Mouse (Mus musculus): ENCODE data around the gene Dmrt1. TPM values are rescaled to one million over a fixed set of nuclear protein-coding genes. Genes with fewer than 3 reads are reported as not detected.
A peak's percentile ranks its signal among the peaks of the same experiment; 100 is the strongest.

Dmrt1 gene
- polyA plus RNA-seq, 1 experiment: 15.1 TPM

GRCm38 (mm10) chr19:25615889-25616288 is 110.5 kb downstream of the Dmrt1 start:
- peaks cover 17% of the 10 kb centered on the region for H3K27me3 ChIP-seq (ENCODE audit: control insufficient read depth, insufficient read depth, low read length, poor library complexity, severe bottlenecking)
- no peaks in the 10 kb centered on the region for H3K4me1 ChIP-seq (ENCODE audit: control insufficient read depth, insufficient read depth, low read length)
- no peak for TF ChIP-seq POLR2A (IDR thresholded peaks at IDR 0.05; ENCODE audit: insufficient read depth, low read length)
- TF ChIP-seq CTCF (IDR thresholded peaks at IDR 0.05; ENCODE audit: low read depth, low read length): no peak
- no peak for TF ChIP-seq EP300 (IDR thresholded peaks at IDR 0.05; ENCODE audit: insufficient read depth, low read depth, low read length)
- no peak overlapping the region for H3K27ac ChIP-seq (ENCODE audit: insufficient read depth, low read length)
- H3K9ac ChIP-seq (ENCODE audit: low read depth, poor library complexity, severe bottlenecking): no peak overlapping the region
- H3K36me3 ChIP-seq (ENCODE audit: control insufficient read depth, insufficient read depth, low read length, poor library complexity, severe bottlenecking): no peaks in the 10 kb centered on the region
- no peaks in the 10 kb centered on the region for H3K9me3 ChIP-seq (replicated peaks; ENCODE audit: control insufficient read depth, insufficient read depth, low read length, poor library complexity, severe bottlenecking)
- H3K4me3 ChIP-seq (ENCODE audit: low read depth, low read length): no peak overlapping the region

GRCm38 (mm10) chr19:25622291-25623251 is 117.2 kb downstream of the Dmrt1 start:
- Histone ChIP-seq H3K9ac (ENCODE audit: low read depth, poor library complexity, severe bottlenecking) (no peak overlapping the region), H3K27me3 (ENCODE audit: control insufficient read depth, insufficient read depth, low read length, poor library complexity, severe bottlenecking) (no peaks in the 10 kb centered on the region), H3K27ac (ENCODE audit: insufficient read depth, low read length) (no peak overlapping the region), H3K36me3 (ENCODE audit: control insufficient read depth, insufficient read depth, low read length, poor library complexity, severe bottlenecking) (no peaks in the 10 kb centered on the region), H3K9me3 (replicated peaks; ENCODE audit: control insufficient read depth, insufficient read depth, low read length, poor library complexity, severe bottlenecking) (no peaks in the 10 kb centered on the region), H3K4me1 (ENCODE audit: control insufficient read depth, insufficient read depth, low read length) (no peaks in the 10 kb centered on the region), H3K4me3 (ENCODE audit: low read depth, low read length) (no peak overlapping the region)
- TF ChIP-seq EP300 (IDR thresholded peaks at IDR 0.05; ENCODE audit: insufficient read depth, low read depth, low read length): no peak
- TF ChIP-seq CTCF (IDR thresholded peaks at IDR 0.05; ENCODE audit: low read depth, low read length): peak; percentile 83
- no peak for TF ChIP-seq POLR2A (IDR thresholded peaks at IDR 0.05; ENCODE audit: insufficient read depth, low read length)

- Histone ChIP-seq H3K36me3 (ENCODE audit: control insufficient read depth, insufficient read depth, low read length, poor library complexity, severe bottlenecking) (no peaks in the 10 kb centered on the region), H3K4me3 (ENCODE audit: low read depth, low read length) (no peak overlapping the region), H3K9me3 (replicated peaks; ENCODE audit: control insufficient read depth, insufficient read depth, low read length, poor library complexity, severe bottlenecking) (no peaks in the 10 kb centered on the region), H3K27me3 (ENCODE audit: control insufficient read depth, insufficient read depth, low read length, poor library complexity, severe bottlenecking) (no peaks in the 10 kb centered on the region), H3K27ac (ENCODE audit: insufficient read depth, low read length) (no peak overlapping the region), H3K4me1 (ENCODE audit: control insufficient read depth, insufficient read depth, low read length) (no peaks in the 10 kb centered on the region), H3K9ac (ENCODE audit: low read depth, poor library complexity, severe bottlenecking) (no peak overlapping the region)
- TF ChIP-seq CTCF (IDR thresholded peaks at IDR 0.05; ENCODE audit: low read depth, low read length) (peak; percentile 86), POLR2A (IDR thresholded peaks at IDR 0.05; ENCODE audit: insufficient read depth, low read length) (no peak)
These were observed 123.1 kb downstream of the Dmrt1 start for GRCm38 (mm10) chr19:25628490-25628889.

- H3K27me3 ChIP-seq (ENCODE audit: control insufficient read depth, insufficient read depth, low read length, poor library complexity, severe bottlenecking): no peaks in the 10 kb centered on the region
- H3K4me3 ChIP-seq (ENCODE audit: low read depth, low read length): no peak overlapping the region
- H3K27ac ChIP-seq (ENCODE audit: insufficient read depth, low read length): no peak overlapping the region
- H3K4me1 ChIP-seq (ENCODE audit: control insufficient read depth, insufficient read depth, low read length): no peaks in the 10 kb centered on the region
- no peaks in the 10 kb centered on the region for H3K9me3 ChIP-seq (replicated peaks; ENCODE audit: control insufficient read depth, insufficient read depth, low read length, poor library complexity, severe bottlenecking)
- no peak overlapping the region for H3K9ac ChIP-seq (ENCODE audit: low read depth, poor library complexity, severe bottlenecking)
- H3K36me3 ChIP-seq (ENCODE audit: control insufficient read depth, insufficient read depth, low read length, poor library complexity, severe bottlenecking): no peaks in the 10 kb centered on the region
- TF ChIP-seq POLR2A (IDR thresholded peaks at IDR 0.05; ENCODE audit: insufficient read depth, low read length): no peak
These were observed 129.7 kb downstream of the Dmrt1 start for GRCm38 (mm10) chr19:25635119-25635518.

- H3K27ac ChIP-seq (ENCODE audit: insufficient read depth, low read length): no peak overlapping the region
- H3K9me3 ChIP-seq (replicated peaks; ENCODE audit: control insufficient read depth, insufficient read depth, low read length, poor library complexity, severe bottlenecking): no peaks in the 10 kb centered on the region
- no peak overlapping the region for H3K4me3 ChIP-seq (ENCODE audit: low read depth, low read length)
- TF ChIP-seq POLR2A (IDR thresholded peaks at IDR 0.05; ENCODE audit: insufficient read depth, low read length): no peak
- TF ChIP-seq EP300 (IDR thresholded peaks at IDR 0.05; ENCODE audit: insufficient read depth, low read depth, low read length): no peak
- peak; percentile 99 for TF ChIP-seq CTCF (IDR thresholded peaks at IDR 0.05; ENCODE audit: low read depth, low read length)
- no peak overlapping the region for H3K9ac ChIP-seq (ENCODE audit: low read depth, poor library complexity, severe bottlenecking)
- no peaks in the 10 kb centered on the region for H3K4me1 ChIP-seq (ENCODE audit: control insufficient read depth, insufficient read depth, low read length)
- no peaks in the 10 kb centered on the region for H3K27me3 ChIP-seq (ENCODE audit: control insufficient read depth, insufficient read depth, low read length, poor library complexity, severe bottlenecking)
- no peaks in the 10 kb centered on the region for H3K36me3 ChIP-seq (ENCODE audit: control insufficient read depth, insufficient read depth, low read length, poor library complexity, severe bottlenecking)
These were observed 130.3 kb downstream of the Dmrt1 start for GRCm38 (mm10) chr19:25635622-25636244.

GRCm38 (mm10) chr19:25638766-25639361 is 133.4 kb downstream of the Dmrt1 start:
- Histone ChIP-seq H3K4me3 (ENCODE audit: low read depth, low read length) (no peak overlapping the region), H3K27ac (ENCODE audit: insufficient read depth, low read length) (no peak overlapping the region), H3K36me3 (ENCODE audit: control insufficient read depth, insufficient read depth, low read length, poor library complexity, severe bottlenecking) (no peaks in the 10 kb centered on the region), H3K4me1 (ENCODE audit: control insufficient read depth, insufficient read depth, low read length) (no peaks in the 10 kb centered on the region), H3K9ac (ENCODE audit: low read depth, poor library complexity, severe bottlenecking) (no peak overlapping the region), H3K27me3 (ENCODE audit: control insufficient read depth, insufficient read depth, low read length, poor library complexity, severe bottlenecking) (no peaks in the 10 kb centered on the region), H3K9me3 (replicated peaks; ENCODE audit: control insufficient read depth, insufficient read depth, low read length, poor library complexity, severe bottlenecking) (no peaks in the 10 kb centered on the region)
- TF ChIP-seq CTCF (IDR thresholded peaks at IDR 0.05; ENCODE audit: low read depth, low read length): no peak
- TF ChIP-seq POLR2A (IDR thresholded peaks at IDR 0.05; ENCODE audit: insufficient read depth, low read length): no peak
- no peak for TF ChIP-seq EP300 (IDR thresholded peaks at IDR 0.05; ENCODE audit: insufficient read depth, low read depth, low read length)
